Mouse (Mus musculus) adrenal gland, adult (tissue): ENCODE data around the gene Fgd2.
A peak's percentile ranks its signal among the peaks of the same experiment; 100 is the strongest.
"Not testable (repeated sequence)": the region's sequence is repeated elsewhere in the genome, so short reads cannot be mapped to it uniquely, and the experiment has no call there.

Experiments used
- DNase-seq, 2 experiments: peaks; one replicate each; pipeline ENCODE4 v3.0.0; 2022 to 2023; ENCODE audit warnings: low spot score in 1 of 2; ENCODE audit not compliant: inconsistent age in 2 of 2

The Fgd2 gene

DNA sequence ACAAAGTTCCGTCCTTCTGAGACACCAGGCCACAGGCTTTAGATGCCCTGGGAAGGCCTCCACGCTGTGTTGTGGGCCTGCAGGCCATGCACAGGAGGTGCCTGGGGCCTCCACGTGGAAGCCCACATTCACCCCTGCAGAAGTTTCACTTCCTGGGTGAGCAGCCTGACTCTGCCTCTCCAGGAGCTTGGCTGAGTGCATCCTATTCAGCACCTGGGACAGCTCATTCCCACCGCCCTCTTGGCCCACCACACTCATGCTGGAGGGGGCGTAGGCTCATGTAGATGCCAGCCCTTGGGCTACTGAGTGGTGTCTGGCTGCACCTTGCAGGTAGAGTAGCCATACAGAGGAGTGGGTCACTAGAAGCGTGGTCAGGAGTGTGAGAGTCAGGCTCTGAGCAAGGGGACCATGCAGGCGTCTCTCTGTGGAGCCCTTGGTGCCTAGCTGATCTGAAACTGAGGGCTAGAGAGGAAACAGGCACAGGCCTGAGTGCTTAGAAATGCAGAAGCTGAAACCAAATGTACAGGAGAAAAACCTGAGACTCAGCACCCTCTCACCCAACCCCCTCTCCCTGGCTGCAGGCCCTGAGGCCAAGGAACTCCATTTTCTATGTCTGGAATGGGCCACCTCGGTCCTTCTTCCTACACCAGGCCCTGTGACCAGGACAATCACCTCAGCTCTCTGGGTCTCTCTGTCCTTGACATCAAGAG lies 1.4 kb downstream of the Fgd2 start:
- DNase-seq: peak; percentile 7 to 32

DNA sequence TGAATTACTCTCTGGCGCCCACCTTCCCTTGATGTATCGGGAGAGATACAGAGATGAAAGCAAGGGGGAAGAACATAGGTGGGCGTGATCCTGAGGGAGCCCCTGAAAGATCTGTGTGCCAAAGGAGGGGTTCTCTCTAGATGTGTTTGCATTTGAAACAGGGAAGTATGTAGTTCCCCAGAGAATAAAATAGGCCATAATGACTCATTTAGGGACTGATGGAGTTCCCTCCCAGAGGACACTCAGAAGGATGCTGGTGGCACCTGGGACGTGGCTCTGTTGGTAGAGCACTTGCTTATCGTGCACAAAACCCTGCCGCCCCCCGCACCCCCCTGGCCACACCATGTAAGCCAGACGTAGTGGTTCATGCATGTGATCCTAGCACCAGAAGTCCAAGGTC lies 2.4 kb downstream of the Fgd2 start:
- DNase-seq: no peak

DNA sequence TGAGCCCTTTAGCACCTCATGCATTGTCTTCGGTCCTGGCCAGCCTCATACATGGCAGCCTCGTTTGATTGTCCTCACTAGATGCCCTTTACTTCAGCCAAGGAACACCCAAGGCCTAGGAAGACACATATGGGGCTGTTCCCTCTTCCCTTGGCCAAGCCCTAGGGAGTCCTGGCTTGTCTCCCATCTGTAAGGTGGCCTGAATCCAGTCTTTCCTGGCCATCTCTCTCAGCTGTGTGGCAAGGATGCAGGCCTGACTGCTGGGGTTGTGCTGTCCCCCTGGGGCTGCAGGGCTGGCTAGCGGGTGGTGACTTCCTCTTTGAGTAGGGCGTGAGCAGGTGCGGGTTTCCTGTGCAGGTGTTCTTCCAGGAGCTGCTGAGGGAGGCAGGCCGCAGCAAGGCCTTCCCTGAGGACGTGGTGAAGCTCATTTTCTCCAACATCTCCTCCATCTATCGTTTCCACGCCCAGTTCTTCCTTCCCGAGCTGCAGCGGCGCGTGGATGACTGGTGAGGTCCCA lies 4.4 kb downstream of the Fgd2 start:
- DNase-seq: no peak

- DNase-seq: no peak
Measured at GRCm38 (mm10) chr17:29368726-29369125, 8.0 kb downstream of the Fgd2 start.

DNA sequence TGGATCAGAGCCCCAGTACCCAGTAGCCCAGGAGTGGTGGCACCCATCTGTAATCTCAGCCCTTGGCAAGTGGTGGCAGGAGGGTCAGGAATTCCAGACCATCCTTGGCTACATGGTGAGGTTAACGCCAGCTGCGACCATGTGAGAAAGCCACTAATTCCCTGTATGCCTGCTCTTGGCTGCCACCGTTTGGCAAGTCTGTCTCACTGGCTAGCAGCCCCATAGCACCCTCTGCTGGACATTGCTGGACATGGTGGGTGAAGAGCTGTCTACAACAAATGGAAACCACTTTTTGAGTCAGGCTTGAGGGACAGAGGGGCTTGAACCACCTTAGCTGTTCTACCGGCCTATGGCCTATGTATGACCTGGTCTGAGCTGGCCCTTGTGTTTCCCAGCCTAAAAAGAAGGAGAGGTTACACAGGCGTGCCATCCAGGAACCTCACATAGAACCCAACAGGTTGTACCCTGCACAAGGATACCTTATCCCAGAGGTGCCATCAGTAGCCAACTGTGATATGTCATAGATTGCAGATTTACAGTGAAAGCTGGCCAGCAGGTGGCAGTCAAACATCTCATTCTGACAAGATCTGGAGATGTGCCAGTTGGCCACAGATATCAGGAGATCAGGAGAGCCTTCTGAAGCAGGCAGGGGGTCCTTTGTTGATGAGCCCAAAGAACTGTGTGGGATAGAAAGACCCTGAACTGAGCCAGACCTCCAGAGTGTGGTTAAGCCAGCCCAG lies 10.4 kb downstream of the Fgd2 start:
- peak; percentile 90 to 97 for DNase-seq

DNA sequence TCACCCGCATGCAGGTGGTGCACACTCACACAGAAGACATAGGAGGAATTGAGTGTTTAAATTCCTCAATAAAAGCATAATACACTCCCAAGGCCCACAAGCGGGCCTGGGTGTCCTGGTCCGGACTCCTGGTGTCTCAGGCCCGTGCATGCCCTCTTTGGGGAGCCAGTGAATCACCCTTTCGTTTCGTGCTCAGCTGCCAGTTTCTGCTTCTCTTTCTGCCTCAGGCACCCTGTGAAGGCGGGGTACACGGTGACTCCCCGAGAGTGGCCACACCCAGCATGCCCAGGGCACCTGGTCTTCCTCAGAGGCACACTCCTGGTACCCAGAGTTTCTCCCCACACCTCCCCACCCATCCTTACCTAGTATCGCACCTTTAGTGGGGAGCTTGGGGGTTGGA lies 15.2 kb downstream of the Fgd2 start:
- no peak for DNase-seq

- DNase-seq: no peak
Measured at GRCm38 (mm10) chr17:29378056-29378455, 17.3 kb downstream of the Fgd2 start.

DNA sequence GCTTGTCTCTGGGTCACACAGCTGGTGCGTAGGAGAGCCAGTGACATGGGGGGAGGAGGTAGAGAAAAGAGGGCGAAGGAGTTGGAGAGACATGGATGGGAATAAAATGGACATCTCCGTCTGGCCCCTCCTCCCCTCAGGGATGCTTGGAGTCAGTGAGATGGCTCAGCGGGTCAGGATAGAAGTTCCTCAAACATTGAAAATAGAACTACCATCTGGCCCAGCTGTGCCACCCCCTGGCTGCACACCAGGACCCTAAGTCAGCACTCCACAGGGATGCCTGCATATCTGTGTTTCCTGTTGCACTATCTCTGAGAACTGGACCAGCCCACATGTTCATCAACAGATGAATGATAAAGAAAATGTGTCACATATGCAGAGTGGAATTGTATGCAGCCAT lies 19.5 kb downstream of the Fgd2 start:
- DNase-seq: peak in 1 of 2 experiments; percentile 32

DNA sequence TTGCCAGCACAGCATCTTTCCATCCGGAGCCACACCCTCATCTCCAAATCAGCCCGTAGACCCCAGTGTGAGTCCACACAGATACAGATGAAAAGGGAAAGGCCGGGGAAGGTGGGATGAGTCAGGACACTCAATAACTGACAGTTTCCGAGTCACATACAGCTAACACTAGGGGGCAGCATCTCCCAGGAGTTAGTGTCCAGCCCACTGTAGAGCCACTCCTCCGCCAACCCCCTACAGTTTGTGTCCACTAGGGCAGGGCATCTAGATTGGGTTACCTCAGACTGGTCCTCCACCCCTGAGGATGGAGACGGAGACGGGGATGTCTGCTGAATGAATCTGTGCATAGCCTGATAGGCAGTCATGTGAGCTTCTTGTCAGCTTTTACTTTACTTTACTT lies 20.8 kb downstream of the Fgd2 start:
- peak; percentile 84 to 94 for DNase-seq

- DNase-seq: peak in 1 of 2 experiments; percentile 44
Measured at GRCm38 (mm10) chr17:29382417-29382816, 21.7 kb downstream of the Fgd2 start.

DNA sequence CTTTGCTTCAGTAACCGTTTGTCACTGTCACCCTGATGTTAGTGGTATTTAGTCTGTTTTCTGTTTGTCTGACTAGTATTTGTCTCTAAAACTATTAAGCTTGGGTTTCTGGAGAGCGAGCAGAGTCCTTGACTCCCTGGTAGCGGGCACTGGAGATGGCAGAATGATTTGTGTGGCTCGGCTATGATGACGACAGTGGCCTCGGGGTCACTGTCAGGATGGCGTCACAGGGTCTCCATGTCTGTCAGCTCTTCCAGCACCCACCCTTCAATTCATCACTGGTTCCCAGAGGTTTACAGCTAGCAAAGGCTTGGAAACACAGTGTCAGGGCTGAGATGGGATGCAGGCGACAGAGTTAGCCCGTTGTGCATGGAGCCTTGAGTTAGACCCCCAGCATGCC lies 23.2 kb downstream of the Fgd2 start:
- DNase-seq: peak; percentile 92 to 94

- peak; percentile 96 to 97 for DNase-seq
Measured at GRCm38 (mm10) chr17:29384850-29385438, 24.2 kb downstream of the Fgd2 start.

DNA sequence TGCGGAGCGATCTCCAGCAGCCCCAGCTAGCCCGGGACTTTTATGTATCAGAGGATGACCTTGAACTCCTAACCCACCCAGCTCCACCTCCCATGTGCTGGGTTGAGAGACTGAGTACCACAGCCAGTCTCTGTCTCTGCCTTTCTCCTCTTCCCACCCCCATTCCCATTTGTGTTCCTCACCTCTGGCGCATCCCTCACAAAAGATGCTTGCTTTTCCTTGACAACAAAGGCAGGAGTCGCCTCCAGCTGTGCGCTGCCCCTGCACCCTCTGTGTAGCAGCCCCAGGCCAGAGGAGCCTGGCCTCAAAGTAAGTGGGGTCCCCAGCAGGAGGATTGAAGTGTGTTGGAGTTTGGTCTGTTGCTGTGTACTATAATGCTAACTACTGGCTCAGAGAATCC lies 25.0 kb downstream of the Fgd2 start:
- no peak for DNase-seq

DNA sequence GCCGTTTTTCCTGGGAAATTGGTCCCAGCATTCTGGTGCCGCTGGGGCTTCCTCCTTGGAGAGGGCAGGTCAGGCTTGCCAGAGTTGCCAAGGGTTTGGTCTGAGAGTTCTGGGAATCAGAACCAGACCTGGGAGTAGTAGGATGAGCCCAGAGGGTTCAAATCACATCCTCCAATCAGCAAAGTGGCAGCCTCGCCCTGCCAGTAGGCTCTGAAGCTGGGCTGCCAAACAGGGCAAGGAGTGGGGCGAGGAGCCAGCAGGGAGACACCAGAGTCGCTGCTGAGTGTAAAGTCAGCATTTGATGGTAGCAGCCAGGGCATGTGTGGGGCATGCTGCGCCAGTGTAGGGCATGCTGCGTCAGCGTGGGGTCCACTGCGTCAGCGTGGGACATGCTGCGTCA lies 28.3 kb downstream of the Fgd2 start:
- DNase-seq: peak; percentile 54 to 79

DNA sequence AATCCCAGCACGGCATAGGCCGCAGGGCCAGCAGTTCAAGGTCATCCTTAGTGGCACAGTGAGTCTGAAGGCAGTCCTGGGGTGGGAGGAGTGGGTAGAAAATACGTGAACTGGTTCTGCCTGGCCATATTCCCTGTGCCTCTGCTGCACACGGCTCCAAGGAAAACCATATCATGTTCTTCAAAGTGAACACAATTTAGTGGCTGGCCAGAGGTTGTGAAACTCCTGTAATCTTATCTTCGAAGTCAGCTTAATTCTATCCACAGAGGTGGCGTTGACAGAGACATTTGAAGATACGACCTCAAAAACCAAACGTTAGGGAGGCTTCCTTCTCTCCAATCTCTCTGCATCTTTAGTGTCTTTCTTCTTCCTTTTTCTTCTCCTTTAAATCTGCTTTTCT lies 30.6 kb downstream of the Fgd2 start:
- DNase-seq: peak in 1 of 2 experiments; percentile 48

DNA sequence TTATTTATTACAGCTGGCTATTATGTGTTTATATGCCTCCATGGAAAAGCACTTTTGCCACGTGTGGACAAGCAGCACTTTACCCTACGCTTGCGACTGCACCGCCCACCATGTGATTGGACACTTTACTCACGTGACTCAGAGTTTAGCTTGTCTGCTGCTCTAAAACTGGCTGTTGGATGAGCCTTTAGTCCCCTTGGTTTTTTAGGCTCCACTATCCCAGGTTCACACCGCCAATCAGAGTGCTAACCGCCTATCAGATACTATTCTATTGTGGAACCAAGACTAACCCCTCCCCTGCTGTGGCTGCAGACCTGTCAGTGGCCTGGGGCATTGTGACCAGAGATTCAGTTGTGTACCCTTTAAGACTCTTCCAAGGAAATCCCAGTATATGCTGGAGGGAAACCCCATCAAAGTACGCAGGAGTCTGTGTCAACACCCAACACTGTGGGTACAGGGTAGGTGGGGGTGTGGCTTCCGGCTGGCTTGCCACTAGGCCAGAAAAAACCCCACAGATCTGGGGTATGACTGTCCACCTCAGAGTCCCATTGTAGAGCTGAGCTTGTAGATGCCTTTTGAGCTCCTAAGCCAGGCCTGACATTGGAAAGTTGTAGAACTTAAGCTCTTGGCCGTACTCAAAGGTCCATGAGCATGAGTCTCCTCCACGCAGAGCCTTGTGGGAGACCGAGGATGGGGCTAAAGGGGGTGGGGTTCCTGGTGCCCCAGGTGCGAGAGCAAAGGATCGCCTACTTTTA lies 32.8 kb downstream of the Fgd2 start:
- peak; percentile 44 to 69 for DNase-seq

- DNase-seq: peak; percentile 74 to 86
Measured at GRCm38 (mm10) chr17:29394106-29394760, 33.5 kb downstream of the Fgd2 start.

DNA sequence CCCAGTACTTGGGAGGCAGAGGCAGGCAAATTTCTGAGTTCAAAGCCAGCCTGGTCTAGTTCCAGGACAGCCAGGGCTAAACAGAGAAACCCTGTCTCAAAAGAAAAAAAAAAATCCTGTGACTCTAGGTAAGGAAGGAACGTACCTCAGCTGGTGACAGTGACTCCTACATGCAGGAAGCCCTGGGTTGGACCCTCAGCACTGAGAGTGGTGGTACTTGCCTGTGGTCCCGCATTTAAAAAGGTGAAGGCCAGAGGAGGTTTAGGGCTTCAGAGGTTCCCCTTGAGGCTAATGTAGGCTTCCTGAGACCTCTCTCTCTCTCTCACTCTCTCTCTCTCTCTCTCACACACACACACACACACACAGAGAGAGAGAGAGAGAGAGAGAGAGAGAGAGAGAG lies 34.0 kb downstream of the Fgd2 start:
- not testable (repeated sequence) for DNase-seq

GRCm38 (mm10) chr17:29395381-29395780 lies 34.7 kb downstream of the Fgd2 start:
- peak; percentile 56 to 73 for DNase-seq

GRCm38 (mm10) chr17:29396056-29396799 lies 35.5 kb downstream of the Fgd2 start:
- no peak for DNase-seq
